Mouse (Mus musculus): ENCODE data around the gene Ffar3. TPM values are rescaled to one million over a fixed set of nuclear protein-coding genes. Genes with fewer than 3 reads are reported as not detected.

Gene Ffar3
- not detected for total RNA-seq (2023)

GRCm38 (mm10) chr7:30856078-30856477 lies at the start of gene Ffar3:
Gene Ffar3 (minus strand): TSS chr7:30856178.

GRCm38 (mm10) chr7:30880176-30880575 lies 24.2 kb upstream of the Ffar3 start, which contains the start of gene Cd22:
Gene Cd22 (minus strand): TSS chr7:30880342.

GRCm38 (mm10) chr7:30861464-30861863 lies 5.5 kb upstream of the Ffar3 start, which contains the start of gene Ffar1:
Gene Ffar1 (minus strand): TSS chr7:30861564.

GRCm38 (mm10) chr7:30823675-30824074 lies 32.3 kb downstream of the Ffar3 start, which contains the start of gene Ffar2:
Gene Ffar2 (minus strand): TSS chr7:30823775.

Other genes with a start within 250 kb of the Ffar3 start
- gene Upk1a, start 243.3 kb downstream of the Ffar3 start, total RNA-seq (2023) = 0.49 TPM
- 185 TPM for gene Cox6b1, start 230.0 kb downstream of the Ffar3 start, total RNA-seq (2023)
- not detected for gene Etv2, start 220.3 kb downstream of the Ffar3 start, total RNA-seq (2023)
- gene Rbm42, start 205.9 kb downstream of the Ffar3 start, total RNA-seq (2023) = 91.5 TPM
- 37.6 TPM for gene Haus5, start 191.2 kb downstream of the Ffar3 start, total RNA-seq (2023)
- not detected for gene Pmis2, start 184.6 kb downstream of the Ffar3 start, total RNA-seq (2023)
- not detected for gene 2200002J24Rik, start 157.3 kb downstream of the Ffar3 start, total RNA-seq (2023)
- not detected for gene Atp4a, start 144.0 kb downstream of the Ffar3 start, total RNA-seq (2023)
- 47.1 TPM for gene Tmem147, start 126.6 kb downstream of the Ffar3 start, total RNA-seq (2023)
- gene Gapdhs, start 112.5 kb downstream of the Ffar3 start, total RNA-seq (2023) = not detected
- gene Sbsn, start 104.7 kb downstream of the Ffar3 start, total RNA-seq (2023) = 6.2 TPM
- gene Dmkn, start 92.4 kb downstream of the Ffar3 start, total RNA-seq (2023) = not detected
- gene Krtdap, start 68.3 kb downstream of the Ffar3 start, total RNA-seq (2023) = not detected
- 1.3 TPM for gene Ffar2, start 32.4 kb downstream of the Ffar3 start, total RNA-seq (2023)
- 1.3 TPM for gene Ffar1, start 5.4 kb upstream of the Ffar3 start, total RNA-seq (2023)
- 60.4 TPM for gene Cd22, start 24.2 kb upstream of the Ffar3 start, total RNA-seq (2023)
- not detected for gene Mag, start 58.7 kb upstream of the Ffar3 start, total RNA-seq (2023)
- not detected for gene Hamp2, start 68.5 kb upstream of the Ffar3 start, total RNA-seq (2023)
- not detected for gene Hamp, start 87.9 kb upstream of the Ffar3 start, total RNA-seq (2023)
- gene Usf2, start 100.6 kb upstream of the Ffar3 start, total RNA-seq (2023) = 165 TPM
- gene Lsr, start 117.3 kb upstream of the Ffar3 start, total RNA-seq (2023) = 5.6 TPM
- gene Fam187b, start 117.6 kb upstream of the Ffar3 start, total RNA-seq (2023) = not detected
- gene Fxyd5, start 186.3 kb upstream of the Ffar3 start, total RNA-seq (2023) = 937 TPM
- gene Fxyd7, start 195.3 kb upstream of the Ffar3 start, total RNA-seq (2023) = 3.8 TPM
- not detected for gene Fxyd1, start 201.0 kb upstream of the Ffar3 start, total RNA-seq (2023)
- gene Lgi4, start 203.2 kb upstream of the Ffar3 start, total RNA-seq (2023) = 0.61 TPM
- gene Fxyd3, start 220.5 kb upstream of the Ffar3 start, total RNA-seq (2023) = not detected